Mouse (Mus musculus): ENCODE data around the gene Prkag1. TPM values are rescaled to one million over a fixed set of nuclear protein-coding genes. Genes with fewer than 3 reads are reported as not detected.
A peak's percentile ranks its signal among the peaks of the same experiment; 100 is the strongest.

Gene Prkag1
- polyA plus RNA-seq, 1 experiment from 2014 or later, result 56.2 TPM

GRCm38 (mm10) chr15:98870179-98871069 lies 39.1 kb upstream of the Prkag1 start:
- no peak for DNase-seq (ENCODE audit: low spot score)
- ATAC-seq (ENCODE audit: low FRiP score, low TSS enrichment), result no peak
- H3K4me1 ChIP-seq (replicated peaks; ENCODE audit: control insufficient read depth, insufficient read depth), result peaks cover 16% of the 10 kb centered on the region
- TF ChIP-seq CTCF (IDR thresholded peaks at IDR 0.05; ENCODE audit: low read depth) (no peak), EP300 (optimal IDR thresholded peaks at IDR 0.05) (no peak)
- H3K27ac ChIP-seq (replicated peaks), result peak overlapping the region; percentile 98
- H3K27me3 ChIP-seq (ENCODE audit: control insufficient read depth, insufficient read depth, low read length), result no peaks in the 10 kb centered on the region
- H3K9ac ChIP-seq (ENCODE audit: low read length), result peak overlapping the region; percentile 99
- no peaks in the 10 kb centered on the region for H3K9me3 ChIP-seq (ENCODE audit: control insufficient read depth, low read length)
- peak overlapping the region; percentile 94 for H3K4me2 ChIP-seq (replicated peaks; ENCODE audit: low read depth)
- H3K4me3 ChIP-seq (ENCODE audit: low read depth, low read length), result peak overlapping the region; percentile 100
- WGBS, result 0% methylated on average over 15 of the region's 16 CpGs
- peaks cover 11% of the 10 kb centered on the region for H3K36me3 ChIP-seq (ENCODE audit: control insufficient read depth, insufficient read depth, low read length)

GRCm38 (mm10) chr15:98869342-98870178 lies 38.2 kb upstream of the Prkag1 start:
- Histone ChIP-seq H3K9ac (ENCODE audit: low read length) (peak overlapping the region; percentile 99), H3K27ac (replicated peaks) (peak overlapping the region; percentile 49; the same call in 1 of the 2 replicates), H3K27me3 (ENCODE audit: control insufficient read depth, insufficient read depth, low read length) (no peaks in the 10 kb centered on the region), H3K9me3 (ENCODE audit: control insufficient read depth, low read length) (no peaks in the 10 kb centered on the region), H3K4me2 (replicated peaks; ENCODE audit: low read depth) (peak overlapping the region; percentile 94), H3K4me1 (replicated peaks; ENCODE audit: control insufficient read depth, insufficient read depth) (peaks cover 16% of the 10 kb centered on the region), H3K36me3 (ENCODE audit: control insufficient read depth, insufficient read depth, low read length) (peaks cover 19% of the 10 kb centered on the region), H3K4me3 (ENCODE audit: low read depth, low read length) (peak overlapping the region; percentile 100)
- no peak for TF ChIP-seq EP300 (optimal IDR thresholded peaks at IDR 0.05)
- TF ChIP-seq CTCF (IDR thresholded peaks at IDR 0.05; ENCODE audit: low read depth), result no peak
- DNase-seq (ENCODE audit: low spot score) (no peak), ATAC-seq (ENCODE audit: low FRiP score, low TSS enrichment) (no peak)
- WGBS, result 8% methylated on average over 8 of the region's 8 CpGs

GRCm38 (mm10) chr15:98868346-98869063 lies 37.2 kb upstream of the Prkag1 start:
- DNase-seq (ENCODE audit: low spot score) (no peak), ATAC-seq (ENCODE audit: low FRiP score, low TSS enrichment) (no peak)
- peaks cover 16% of the 10 kb centered on the region for H3K4me1 ChIP-seq (replicated peaks; ENCODE audit: control insufficient read depth, insufficient read depth)
- H3K4me2 ChIP-seq (replicated peaks; ENCODE audit: low read depth), result peak overlapping the region; percentile 94
- peaks cover 29% of the 10 kb centered on the region for H3K36me3 ChIP-seq (ENCODE audit: control insufficient read depth, insufficient read depth, low read length)
- H3K9me3 ChIP-seq (ENCODE audit: control insufficient read depth, low read length), result no peaks in the 10 kb centered on the region
- peak overlapping the region; percentile 49; the same call in 1 of the 2 replicates for H3K27ac ChIP-seq (replicated peaks)
- no peak for TF ChIP-seq CTCF (IDR thresholded peaks at IDR 0.05; ENCODE audit: low read depth)
- TF ChIP-seq EP300 (optimal IDR thresholded peaks at IDR 0.05), result no peak
- no peaks in the 10 kb centered on the region for H3K27me3 ChIP-seq (ENCODE audit: control insufficient read depth, insufficient read depth, low read length)
- H3K4me3 ChIP-seq (ENCODE audit: low read depth, low read length), result peak overlapping the region; percentile 100
- peak overlapping the region; percentile 99 for H3K9ac ChIP-seq (ENCODE audit: low read length)
- 23% methylated on average over 11 of the region's 11 CpGs for WGBS

GRCm38 (mm10) chr15:98867321-98867720 lies 36.0 kb upstream of the Prkag1 start:
- Histone ChIP-seq H3K27me3 (ENCODE audit: control insufficient read depth, insufficient read depth, low read length) (no peaks in the 10 kb centered on the region), H3K4me3 (ENCODE audit: low read depth, low read length) (peak overlapping the region; percentile 12; the same call in 1 of the 2 replicates), H3K9ac (ENCODE audit: low read length) (peak overlapping the region; percentile 35; the same call in 1 of the 2 replicates), H3K4me1 (replicated peaks; ENCODE audit: control insufficient read depth, insufficient read depth) (peaks cover 16% of the 10 kb centered on the region), H3K27ac (replicated peaks) (peak overlapping the region; percentile 49; the same call in 1 of the 2 replicates), H3K4me2 (replicated peaks; ENCODE audit: low read depth) (peak overlapping the region; percentile 94), H3K9me3 (ENCODE audit: control insufficient read depth, low read length) (no peaks in the 10 kb centered on the region), H3K36me3 (ENCODE audit: control insufficient read depth, insufficient read depth, low read length) (peaks cover 35% of the 10 kb centered on the region)
- no peak for TF ChIP-seq CTCF (IDR thresholded peaks at IDR 0.05; ENCODE audit: low read depth)
- no peak for TF ChIP-seq EP300 (optimal IDR thresholded peaks at IDR 0.05)
- peak; percentile 59 for DNase-seq (ENCODE audit: low spot score)
- no peak for ATAC-seq (ENCODE audit: low FRiP score, low TSS enrichment)
- 25% methylated on average over 6 of the region's 6 CpGs for WGBS

- H3K27ac ChIP-seq (replicated peaks), result no peak overlapping the region
- DNase-seq (ENCODE audit: low spot score), result no peak
- no peak overlapping the region for H3K4me2 ChIP-seq (replicated peaks; ENCODE audit: low read depth)
- TF ChIP-seq CTCF (IDR thresholded peaks at IDR 0.05; ENCODE audit: low read depth) (no peak), EP300 (optimal IDR thresholded peaks at IDR 0.05) (no peak)
- peaks cover 43% of the 10 kb centered on the region for H3K36me3 ChIP-seq (ENCODE audit: control insufficient read depth, insufficient read depth, low read length)
- no peak overlapping the region for H3K4me3 ChIP-seq (ENCODE audit: low read depth, low read length)
- H3K27me3 ChIP-seq (ENCODE audit: control insufficient read depth, insufficient read depth, low read length), result no peaks in the 10 kb centered on the region
- peaks cover 16% of the 10 kb centered on the region for H3K4me1 ChIP-seq (replicated peaks; ENCODE audit: control insufficient read depth, insufficient read depth)
- no peak overlapping the region for H3K9ac ChIP-seq (ENCODE audit: low read length)
- ATAC-seq (ENCODE audit: low FRiP score, low TSS enrichment), result no peak
- no peaks in the 10 kb centered on the region for H3K9me3 ChIP-seq (ENCODE audit: control insufficient read depth, low read length)
- WGBS, result 77% methylated on average over 5 of the region's 5 CpGs
Observed at GRCm38 (mm10) chr15:98866501-98866900, 35.2 kb upstream of the Prkag1 start.

Data from stomach, postnatal 0 days (tissue).